Mouse (Mus musculus) megakaryocyte, adult 5-6 weeks (primary cell): ENCODE measurements around the gene Gm38431. TPM values are rescaled to one million over a fixed set of nuclear protein-coding genes. Genes with fewer than 3 reads are reported as not detected.

Experiments used
- ATAC-seq: 2 replicates; pipeline ENCODE4 v1.8.0; 2016; ENCODE audit warnings: mild to moderate bottlenecking, inconsistent platforms; ENCODE audit not compliant: poor library complexity, severe bottlenecking
- total RNA-seq, 2 experiments: library from RNA; stranded (forward) in 1 of 2; stranded (reverse) in 1 of 2; fragments of 153-499, 151-499 nt in 1 of 2; fragments of 221-1000, 200-1000 nt in 1 of 2; gene quantifications; 2 replicates each; pipeline versions ENCODE4 v1.2.3 to v1.2.4; 2015 to 2017

Gm38431 gene
- total RNA-seq, 2 experiments from 2014 or later, result 5.1 to 44.9 TPM

DNA sequence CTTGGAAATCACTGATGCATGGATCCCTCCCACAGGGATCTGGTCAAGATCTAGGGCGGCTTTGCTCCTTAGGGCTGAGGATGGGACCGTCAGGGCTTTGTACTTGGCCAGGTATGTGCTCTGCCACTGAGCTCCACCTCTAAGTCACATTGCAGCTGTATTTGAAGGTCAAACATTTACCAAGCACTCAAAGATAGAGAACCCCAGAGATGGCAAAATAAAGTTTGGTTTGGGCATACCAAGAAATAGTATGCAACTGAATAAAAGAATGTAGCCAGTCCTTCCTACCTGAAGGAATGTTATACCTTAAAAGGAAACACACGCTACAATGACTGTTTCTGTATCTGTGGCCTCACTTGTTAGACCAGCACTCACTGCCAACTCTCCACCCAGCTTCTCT lies 70.4 kb downstream of the Gm38431 start:
- no peak for ATAC-seq

DNA sequence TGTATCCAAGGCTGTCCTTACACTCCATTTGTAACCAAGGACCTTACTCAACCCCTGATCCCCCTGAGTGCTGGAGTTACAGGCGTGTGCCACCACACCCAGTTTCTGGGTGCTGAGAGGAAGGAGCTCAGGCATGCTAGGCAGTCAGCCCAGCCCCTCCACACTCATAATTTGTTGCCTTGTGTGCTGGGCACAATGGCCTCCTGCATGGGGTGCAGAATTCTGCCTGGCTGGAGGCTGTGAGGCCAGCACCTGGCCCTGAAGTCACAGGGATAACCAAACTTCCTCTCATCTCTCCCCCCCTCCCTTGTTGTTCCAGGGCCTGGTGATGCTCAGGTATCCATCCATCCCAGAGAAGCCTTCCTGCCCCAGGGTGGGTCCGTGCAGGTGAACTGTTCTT lies 73.2 kb downstream of the Gm38431 start:
- ATAC-seq, result no peak

Other genes starting within 250 kb of the Gm38431 start
- 1.5 and 2.3 TPM in 2 replicates for gene A230050P20Rik, start 223.4 kb downstream of the Gm38431 start, total RNA-seq (2015)
- 1.4 and 2.6 TPM in 2 replicates for gene A230050P20Rik, start 223.4 kb downstream of the Gm38431 start, total RNA-seq (2017)
- 0.62 and 1.3 TPM in 2 replicates for gene Angptl6, start 212.3 kb downstream of the Gm38431 start, total RNA-seq (2015)
- 0.11 and 0.57 TPM in 2 replicates for gene Angptl6, start 212.3 kb downstream of the Gm38431 start, total RNA-seq (2017)
- gene Ppan, start 203.8 kb downstream of the Gm38431 start, total RNA-seq (2015), result 5.7 and 7.8 TPM in 2 replicates
- gene Ppan, start 203.8 kb downstream of the Gm38431 start, total RNA-seq (2017), result 27.5 and 32.2 TPM in 2 replicates
- 88.4 and 102 TPM in 2 replicates for gene Eif3g, start 193.4 kb downstream of the Gm38431 start, total RNA-seq (2015)
- 79.0 and 80.6 TPM in 2 replicates for gene Eif3g, start 193.4 kb downstream of the Gm38431 start, total RNA-seq (2017)
- 85.4 and 89.6 TPM in 2 replicates for gene Dnmt1, start 132.1 kb downstream of the Gm38431 start, total RNA-seq (2015)
- 165 and 171 TPM in 2 replicates for gene Dnmt1, start 132.1 kb downstream of the Gm38431 start, total RNA-seq (2017)
- gene S1pr2, start 115.2 kb downstream of the Gm38431 start, total RNA-seq (2015), result 7.5 and 8.9 TPM in 2 replicates
- gene S1pr2, start 115.2 kb downstream of the Gm38431 start, total RNA-seq (2017), result 2.8 and 3.0 TPM in 2 replicates
- 47.3 and 63.6 TPM in 2 replicates for gene Mrpl4, start 89.3 kb downstream of the Gm38431 start, total RNA-seq (2015)
- gene Mrpl4, start 89.3 kb downstream of the Gm38431 start, total RNA-seq (2017), result 44.5 and 50.3 TPM in 2 replicates
- 9.6 and 15.3 TPM in 2 replicates for gene Icam1, start 76.0 kb downstream of the Gm38431 start, total RNA-seq (2015)
- gene Icam1, start 76.0 kb downstream of the Gm38431 start, total RNA-seq (2017), result 19.5 and 20.5 TPM in 2 replicates
- 0.91 and 1.1 TPM in 2 replicates for gene Icam4, start 62.6 kb downstream of the Gm38431 start, total RNA-seq (2015)
- 0.44 and 2.4 TPM in 2 replicates for gene Icam4, start 62.6 kb downstream of the Gm38431 start, total RNA-seq (2017)
- not detected in 2 replicates for gene Icam5, start 59.9 kb downstream of the Gm38431 start, total RNA-seq (2015)
- not detected in 2 replicates for gene Icam5, start 59.9 kb downstream of the Gm38431 start, total RNA-seq (2017)
- gene Zglp1, start 24.9 kb downstream of the Gm38431 start, total RNA-seq (2015), result 1.2 TPM in 1 of 2 replicates, not detected in the other
- gene Zglp1, start 24.9 kb downstream of the Gm38431 start, total RNA-seq (2017), result not detected in 2 replicates
- gene Gm49373, start 18.9 kb downstream of the Gm38431 start, total RNA-seq (2015), result 0.16 and 0.22 TPM in 2 replicates
- 0.59 TPM in 1 of 2 replicates, not detected in the other for gene Gm49373, start 18.9 kb downstream of the Gm38431 start, total RNA-seq (2017)
- 0.73 and 2.1 TPM in 2 replicates for gene Fdx1l, start 18.4 kb downstream of the Gm38431 start, total RNA-seq (2015)
- 15.3 and 17.5 TPM in 2 replicates for gene Fdx1l, start 18.4 kb downstream of the Gm38431 start, total RNA-seq (2017)
- 36.0 and 43.0 TPM in 2 replicates for gene Raver1, start within 50 bp of the Gm38431 start, total RNA-seq (2015)
- 17.1 and 22.0 TPM in 2 replicates for gene Raver1, start within 50 bp of the Gm38431 start, total RNA-seq (2017)
- gene Tyk2, start 39.2 kb upstream of the Gm38431 start, total RNA-seq (2015), result 24.9 and 30.9 TPM in 2 replicates
- gene Tyk2, start 39.2 kb upstream of the Gm38431 start, total RNA-seq (2017), result 33.5 and 37.0 TPM in 2 replicates
- gene Cdc37, start 58.0 kb upstream of the Gm38431 start, total RNA-seq (2015), result 39.6 and 49.0 TPM in 2 replicates
- 149 and 165 TPM in 2 replicates for gene Cdc37, start 58.0 kb upstream of the Gm38431 start, total RNA-seq (2017)
- 6.8 and 7.3 TPM in 2 replicates for gene Pde4a, start 73.7 kb upstream of the Gm38431 start, total RNA-seq (2015)
- 3.0 and 3.9 TPM in 2 replicates for gene Pde4a, start 73.7 kb upstream of the Gm38431 start, total RNA-seq (2017)
- gene Keap1, start 147.4 kb upstream of the Gm38431 start, total RNA-seq (2015), result 17.7 and 18.8 TPM in 2 replicates
- gene Keap1, start 147.4 kb upstream of the Gm38431 start, total RNA-seq (2017), result 34.0 and 36.9 TPM in 2 replicates
- gene S1pr5, start 156.4 kb upstream of the Gm38431 start, total RNA-seq (2015), result 3.6 and 4.0 TPM in 2 replicates
- 7.9 and 9.0 TPM in 2 replicates for gene S1pr5, start 156.4 kb upstream of the Gm38431 start, total RNA-seq (2017)
- 14.6 and 15.0 TPM in 2 replicates for gene Atg4d, start 173.3 kb upstream of the Gm38431 start, total RNA-seq (2015)
- gene Atg4d, start 173.3 kb upstream of the Gm38431 start, total RNA-seq (2017), result 13.5 and 19.3 TPM in 2 replicates
- 28.0 and 28.4 TPM in 2 replicates for gene Kri1, start 196.0 kb upstream of the Gm38431 start, total RNA-seq (2015)
- gene Kri1, start 196.0 kb upstream of the Gm38431 start, total RNA-seq (2017), result 53.6 and 76.9 TPM in 2 replicates
- gene Cdkn2d, start 199.4 kb upstream of the Gm38431 start, total RNA-seq (2015), result 132 and 138 TPM in 2 replicates
- gene Cdkn2d, start 199.4 kb upstream of the Gm38431 start, total RNA-seq (2017), result 65.6 and 75.3 TPM in 2 replicates
- gene Ap1m2, start 220.3 kb upstream of the Gm38431 start, total RNA-seq (2015), result 0.31 and 0.32 TPM in 2 replicates
- gene Ap1m2, start 220.3 kb upstream of the Gm38431 start, total RNA-seq (2017), result 0.92 and 1.6 TPM in 2 replicates
- 112 and 124 TPM in 2 replicates for gene Slc44a2, start 228.7 kb upstream of the Gm38431 start, total RNA-seq (2015)
- 101 and 116 TPM in 2 replicates for gene Slc44a2, start 228.7 kb upstream of the Gm38431 start, total RNA-seq (2017)